Mouse (Mus musculus): ENCODE results near the gene Tango6.

DNA sequence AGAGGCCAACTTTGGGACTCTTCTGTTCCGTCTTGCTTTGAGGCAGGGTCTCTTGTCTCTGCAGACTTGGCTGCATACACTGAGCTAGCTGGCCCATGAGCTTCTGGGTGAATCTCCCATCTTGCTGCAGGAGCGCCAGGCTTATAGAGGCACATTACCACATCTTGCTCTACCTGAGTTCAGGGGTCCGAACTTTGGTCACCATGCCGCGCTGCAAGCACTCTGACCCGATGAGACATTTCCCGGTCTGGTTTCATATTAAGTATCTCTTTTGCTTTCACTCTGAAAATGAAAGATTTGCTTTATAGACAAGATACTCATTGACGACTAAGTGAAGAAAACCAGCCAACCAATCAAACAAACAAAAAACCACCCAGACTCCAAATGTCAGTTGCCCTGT lies 34.4 kb upstream of the Tango6 start:
- no peak for TF ChIP-seq EP300 (IDR thresholded peaks at IDR 0.05; ENCODE audit: insufficient read depth, low read depth, low read length)
- no peak for TF ChIP-seq POLR2A (IDR thresholded peaks at IDR 0.05; ENCODE audit: insufficient read depth, low read length)
